8 mouse cellular contexts compared by ENCODE assay signal in the genomic region with DNA sequence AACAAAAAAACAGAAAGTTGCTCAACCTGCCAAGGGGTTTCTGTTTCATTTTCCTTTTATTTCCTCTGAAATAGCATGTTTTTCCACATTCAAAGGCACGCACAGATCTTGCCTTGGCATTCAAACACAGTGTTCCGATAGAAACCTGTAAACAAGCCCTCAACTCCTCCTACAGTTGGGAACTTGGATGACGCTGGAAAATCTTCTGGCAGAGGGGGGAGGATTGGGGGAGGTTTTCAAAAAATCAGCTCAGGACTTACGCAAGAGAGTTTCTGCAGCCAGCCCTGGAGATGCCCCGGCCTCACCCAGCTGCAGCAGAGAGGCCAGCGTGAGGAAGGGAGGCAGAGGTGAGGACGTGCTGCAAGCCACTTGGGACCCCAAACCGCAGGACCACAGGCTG. TPM values are rescaled to one million over a fixed set of nuclear protein-coding genes. Genes with fewer than 3 reads are reported as not detected.
DNase-seq lines count a peak whose midpoint lies in the region; ATAC-seq lines count a peak whose summit lies in the region.

No protein-coding gene starts in this region.

- H3K9ac ChIP-seq in hindbrain, embryonic 11.5 days (ENCODE audit: low read depth, low read length) = no peak overlapping the region

- no peaks in the 10 kb centered on the region for H3K9me3 ChIP-seq in hindbrain, embryonic 11.5 days (ENCODE audit: control insufficient read depth, low read length)

- H3K36me3 ChIP-seq in hindbrain, embryonic 11.5 days (ENCODE audit: control insufficient read depth, insufficient read depth, low read length) = no peaks in the 10 kb centered on the region

- no peaks in the 10 kb centered on the region for H3K27me3 ChIP-seq in hindbrain, embryonic 11.5 days (ENCODE audit: control insufficient read depth, insufficient read depth, low read length)

- no peaks in the 10 kb centered on the region for H3K4me1 ChIP-seq in hindbrain, embryonic 11.5 days (replicated peaks; ENCODE audit: control insufficient read depth, insufficient read depth, low read length)

- no peak overlapping the region for H3K4me2 ChIP-seq in hindbrain, embryonic 11.5 days (replicated peaks; ENCODE audit: low read depth, low read length)

- peak; percentile 86 for ATAC-seq in frontal cortex, adult (ENCODE audit: low TSS enrichment)
- peak; percentile 54 for ATAC-seq in neutrophil, adult 5-6 weeks (ENCODE audit: extremely low read depth, insufficient number of reproducible peaks, low FRiP score, poor library complexity, severe bottlenecking)
- ATAC-seq in hindbrain, embryonic 11.5 days (ENCODE audit: low FRiP score) = no peak

- DNase-seq in frontal cortex, postnatal 10 days (ENCODE audit: low spot score in 2 of 2) = no peak
- peak; percentile 54 for DNase-seq in Muller cell, postnatal 12 days (ENCODE audit: inconsistent ontology term)
- peak; percentile 86 for DNase-seq in gastrocnemius, postnatal 25 days
- DNase-seq in kidney, postnatal 4 days = peak; percentile 29 to 59
- DNase-seq in hindbrain, embryonic 11.5 days (ENCODE audit: low spot score) = no peak
- DNase-seq in frontal cortex, postnatal 25 days (ENCODE audit: low spot score in 2 of 2) = no peak

- no peak overlapping the region for H3K27ac ChIP-seq in hindbrain, embryonic 11.5 days (ENCODE audit: low read depth, low read length)

- no peak overlapping the region for H3K4me3 ChIP-seq in hindbrain, embryonic 11.5 days (ENCODE audit: low read depth, low read length)

- WGBS in hindbrain, embryonic 11.5 days = 73% methylated on average over 8 of the region's 8 CpGs

RNA-seq across cellular contexts. Expression of a gene that starts 1.4 kb away (rescaled TPM):
- 1 to 10 TPM; 2.0 to 3.7 TPM for total RNA-seq in gastrocnemius, postnatal 25 days (2021)
- 5.0 and 9.7 TPM in 2 replicates for total RNA-seq in neutrophil, adult 5-6 weeks (2017)
- 32.2 and 35.1 TPM in 2 replicates for polyA plus RNA-seq in hindbrain, embryonic 11.5 days (2014; fragmentation: Nextera tagmentation; extraction: Ambion mirVana)

RNA-seq across cellular contexts. Expression of a gene that starts 15.2 kb away (rescaled TPM):
- total RNA-seq in gastrocnemius, postnatal 25 days (2021) = 10 to 100 TPM; 16.1 to 17.4 TPM
- 428 and 461 TPM in 2 replicates for total RNA-seq in neutrophil, adult 5-6 weeks (2017)
- polyA plus RNA-seq in hindbrain, embryonic 11.5 days (2014; fragmentation: Nextera tagmentation; extraction: Ambion mirVana) = 4.4 and 4.8 TPM in 2 replicates

Comparison
In these comparisons a context has a peak if more than half of its experiments do, and no peak if none do; other contexts are left out.
1. DNase-seq: peak in Muller cell, postnatal 12 days (single experiment), gastrocnemius, postnatal 25 days (single experiment) and kidney, postnatal 4 days (2 of 2); none in frontal cortex, postnatal 10 days (0 of 2), hindbrain, embryonic 11.5 days (single experiment) and frontal cortex, postnatal 25 days (0 of 2).
2. RNA of a gene that starts 15.2 kb away (total RNA-seq): 428 to 461 TPM in neutrophil, adult 5-6 weeks; 16.1 to 17.4 TPM in gastrocnemius, postnatal 25 days; every median in the first group is over 10 times any median in the second.